Mouse (Mus musculus) heart, postnatal 0 days (tissue): ENCODE measurements around the gene Igf2r.

ENCODE experiments used
- CTCF ChIP-seq: IDR thresholded peaks from 2 replicates; pipeline ENCODE4 v1.5.1; 2016; ENCODE audit warnings: antibody characterized with exemption, control low read depth, low read depth
- EP300 ChIP-seq: IDR thresholded peaks from 2 replicates; pipeline ENCODE4 v1.6.1; 2016; ENCODE audit warnings: antibody characterized with exemption, low read depth

GRCm38 (mm10) chr17:12757161-12757560, 12.3 kb downstream of the Igf2r start:
- TF ChIP-seq CTCF (no peak), EP300 (no peak)
